Mouse (Mus musculus): Measurements from ENCODE around the gene 2200002J24Rik. TPM values are rescaled to one million over a fixed set of nuclear protein-coding genes. Genes with fewer than 3 reads are reported as not detected.

2200002J24Rik gene
- polyA plus RNA-seq, 1 experiment from 2014 or later: 0.46 TPM

- ATAC-seq (ENCODE audit: insufficient read depth) (no peak), DNase-seq (peak; percentile 84)
- Histone ChIP-seq H3K4me2 (no peak overlapping the region), H3K4me3 (ENCODE audit: low read depth, low read length) (no peak overlapping the region), H3K4me1 (ENCODE audit: insufficient read depth) (no peaks in the 10 kb centered on the region), H3K9me3 (ENCODE audit: low read depth, low read length) (no peaks in the 10 kb centered on the region), H3K9ac (no peak overlapping the region), H3K36me3 (ENCODE audit: insufficient read depth) (no peaks in the 10 kb centered on the region), H3K27me3 (ENCODE audit: insufficient read depth, low read length) (no peaks in the 10 kb centered on the region), H3K27ac (ENCODE audit: low read depth) (no peak overlapping the region)
- 57% methylated on average over 5 of the region's 5 CpGs for WGBS
- peak; percentile 31 for TF ChIP-seq CTCF (IDR thresholded peaks at IDR 0.05; ENCODE audit: low read depth)
Observed at GRCm38 (mm10) chr7:30678263-30678975, 20.3 kb upstream of the 2200002J24Rik start.

GRCm38 (mm10) chr7:30681897-30682296, 16.8 kb upstream of the 2200002J24Rik start:
- H3K9ac ChIP-seq: no peak overlapping the region
- no peak overlapping the region for H3K4me2 ChIP-seq
- H3K27me3 ChIP-seq (ENCODE audit: insufficient read depth, low read length): no peaks in the 10 kb centered on the region
- TF ChIP-seq CTCF (IDR thresholded peaks at IDR 0.05; ENCODE audit: low read depth): no peak
- no peaks in the 10 kb centered on the region for H3K36me3 ChIP-seq (ENCODE audit: insufficient read depth)
- no peaks in the 10 kb centered on the region for H3K9me3 ChIP-seq (ENCODE audit: low read depth, low read length)
- ATAC-seq (ENCODE audit: insufficient read depth) (no peak), DNase-seq (no peak)
- 39% methylated on average over 5 of the region's 5 CpGs for WGBS
- no peak overlapping the region for H3K27ac ChIP-seq (ENCODE audit: low read depth)
- no peaks in the 10 kb centered on the region for H3K4me1 ChIP-seq (ENCODE audit: insufficient read depth)
- H3K4me3 ChIP-seq (ENCODE audit: low read depth, low read length): no peak overlapping the region

- Histone ChIP-seq H3K27ac (ENCODE audit: low read depth) (no peak overlapping the region), H3K9me3 (ENCODE audit: low read depth, low read length) (no peaks in the 10 kb centered on the region), H3K9ac (no peak overlapping the region), H3K4me1 (ENCODE audit: insufficient read depth) (no peaks in the 10 kb centered on the region), H3K4me3 (ENCODE audit: low read depth, low read length) (no peak overlapping the region), H3K27me3 (ENCODE audit: insufficient read depth, low read length) (0 out of 2 replicates have a peak, but pooled peaks cover 5% of the 10 kb centered on the region), H3K4me2 (no peak overlapping the region), H3K36me3 (ENCODE audit: insufficient read depth) (no peaks in the 10 kb centered on the region)
- 57% methylated on average over 2 of the region's 2 CpGs for WGBS
- no peak for DNase-seq
- ATAC-seq (ENCODE audit: insufficient read depth): no peak
- TF ChIP-seq CTCF (IDR thresholded peaks at IDR 0.05; ENCODE audit: low read depth): no peak
Observed at GRCm38 (mm10) chr7:30683425-30683824, 15.3 kb upstream of the 2200002J24Rik start.

GRCm38 (mm10) chr7:30688325-30688724, 10.4 kb upstream of the 2200002J24Rik start:
- 0 out of 2 replicates have a peak, but pooled peaks cover 5% of the 10 kb centered on the region for H3K27me3 ChIP-seq (ENCODE audit: insufficient read depth, low read length)
- H3K9me3 ChIP-seq (ENCODE audit: low read depth, low read length): no peaks in the 10 kb centered on the region
- H3K9ac ChIP-seq: no peak overlapping the region
- DNase-seq (peak; percentile 18), ATAC-seq (ENCODE audit: insufficient read depth) (no peak)
- TF ChIP-seq CTCF (IDR thresholded peaks at IDR 0.05; ENCODE audit: low read depth): no peak
- H3K36me3 ChIP-seq (ENCODE audit: insufficient read depth): no peaks in the 10 kb centered on the region
- no peak overlapping the region for H3K27ac ChIP-seq (ENCODE audit: low read depth)
- H3K4me2 ChIP-seq: no peak overlapping the region
- H3K4me1 ChIP-seq (ENCODE audit: insufficient read depth): no peaks in the 10 kb centered on the region
- no peak overlapping the region for H3K4me3 ChIP-seq (ENCODE audit: low read depth, low read length)
- WGBS: 63% methylated on average over 6 of the region's 6 CpGs

GRCm38 (mm10) chr7:30698101-30698500, 625 bp upstream of the 2200002J24Rik start:
- no peak overlapping the region for H3K4me3 ChIP-seq (ENCODE audit: low read depth, low read length)
- TF ChIP-seq CTCF (IDR thresholded peaks at IDR 0.05; ENCODE audit: low read depth): no peak
- no peak overlapping the region for H3K27ac ChIP-seq (ENCODE audit: low read depth)
- DNase-seq: peak; percentile 4
- no peaks in the 10 kb centered on the region for H3K36me3 ChIP-seq (ENCODE audit: insufficient read depth)
- no peak overlapping the region for H3K9ac ChIP-seq
- no peak for ATAC-seq (ENCODE audit: insufficient read depth)
- no peaks in the 10 kb centered on the region for H3K4me1 ChIP-seq (ENCODE audit: insufficient read depth)
- WGBS: 52% methylated on average over 5 of the region's 5 CpGs
- no peaks in the 10 kb centered on the region for H3K9me3 ChIP-seq (ENCODE audit: low read depth, low read length)
- H3K4me2 ChIP-seq: no peak overlapping the region
- H3K27me3 ChIP-seq (ENCODE audit: insufficient read depth, low read length): no peaks in the 10 kb centered on the region

GRCm38 (mm10) chr7:30706214-30706882, 7.6 kb downstream of the 2200002J24Rik start:
- ATAC-seq (ENCODE audit: insufficient read depth) (no peak), DNase-seq (no peak)
- no peak overlapping the region for H3K27ac ChIP-seq (ENCODE audit: low read depth)
- no peaks in the 10 kb centered on the region for H3K27me3 ChIP-seq (ENCODE audit: insufficient read depth, low read length)
- 51% methylated on average over 8 of the region's 8 CpGs for WGBS
- H3K4me3 ChIP-seq (ENCODE audit: low read depth, low read length): no peak overlapping the region
- H3K9ac ChIP-seq: no peak overlapping the region
- no peaks in the 10 kb centered on the region for H3K36me3 ChIP-seq (ENCODE audit: insufficient read depth)
- H3K4me2 ChIP-seq: no peak overlapping the region
- no peak for TF ChIP-seq CTCF (IDR thresholded peaks at IDR 0.05; ENCODE audit: low read depth)
- H3K9me3 ChIP-seq (ENCODE audit: low read depth, low read length): no peaks in the 10 kb centered on the region
- no peaks in the 10 kb centered on the region for H3K4me1 ChIP-seq (ENCODE audit: insufficient read depth)

- Histone ChIP-seq H3K27ac (ENCODE audit: low read depth) (no peak overlapping the region), H3K4me1 (ENCODE audit: insufficient read depth) (no peaks in the 10 kb centered on the region), H3K9me3 (ENCODE audit: low read depth, low read length) (no peaks in the 10 kb centered on the region), H3K36me3 (ENCODE audit: insufficient read depth) (no peaks in the 10 kb centered on the region), H3K4me3 (ENCODE audit: low read depth, low read length) (no peak overlapping the region), H3K27me3 (ENCODE audit: insufficient read depth, low read length) (no peaks in the 10 kb centered on the region), H3K4me2 (no peak overlapping the region), H3K9ac (no peak overlapping the region)
- no peak for TF ChIP-seq CTCF (IDR thresholded peaks at IDR 0.05; ENCODE audit: low read depth)
- WGBS: 56% methylated on average over 1 of the region's 1 CpGs
- DNase-seq: no peak
- no peak for ATAC-seq (ENCODE audit: insufficient read depth)
Observed at GRCm38 (mm10) chr7:30707441-30707840, 8.7 kb downstream of the 2200002J24Rik start.

All from lung, embryonic 14.5 days (tissue).